Mouse (Mus musculus): ENCODE results near the gene Slc25a1. TPM values are rescaled to one million over a fixed set of nuclear protein-coding genes. Genes with fewer than 3 reads are reported as not detected.

The Slc25a1 gene
- polyA plus RNA-seq, 1 experiment from 2014 or later, result 108 TPM

- H3K9ac ChIP-seq, result no peak overlapping the region
- H3K4me1 ChIP-seq, result peaks cover 12% of the 10 kb centered on the region
- H3K9me3 ChIP-seq, result no peaks in the 10 kb centered on the region
- ATAC-seq (ENCODE audit: low FRiP score), result no peak
- H3K36me3 ChIP-seq (replicated peaks), result peaks cover 30% of the 10 kb centered on the region
- H3K27me3 ChIP-seq, result no peaks in the 10 kb centered on the region
- H3K27ac ChIP-seq, result no peak overlapping the region
- H3K4me3 ChIP-seq (replicated peaks), result no peak overlapping the region
- no peak overlapping the region for H3K4me2 ChIP-seq
Measured at GRCm38 (mm10) chr16:17882196-17882595, 45.8 kb downstream of the Slc25a1 start.

GRCm38 (mm10) chr16:17879571-17879970 lies 48.4 kb downstream of the Slc25a1 start:
- Histone ChIP-seq H3K9ac (no peak overlapping the region), H3K36me3 (replicated peaks) (peaks cover 23% of the 10 kb centered on the region), H3K4me1 (no peaks in the 10 kb centered on the region), H3K9me3 (no peaks in the 10 kb centered on the region), H3K27ac (no peak overlapping the region), H3K4me2 (no peak overlapping the region), H3K4me3 (replicated peaks) (no peak overlapping the region), H3K27me3 (no peaks in the 10 kb centered on the region)
- 94% methylated on average over 4 of the region's 4 CpGs for WGBS
- ATAC-seq (ENCODE audit: low FRiP score), result no peak

- WGBS, result 96% methylated on average over 1 of the region's 1 CpGs
- peaks cover 30% of the 10 kb centered on the region for H3K36me3 ChIP-seq (replicated peaks)
- no peak for ATAC-seq (ENCODE audit: low FRiP score)
- H3K9me3 ChIP-seq, result no peaks in the 10 kb centered on the region
- H3K4me1 ChIP-seq, result peaks cover 6% of the 10 kb centered on the region; the same call in 1 of the 2 replicates
- H3K4me3 ChIP-seq (replicated peaks), result no peak overlapping the region
- H3K27me3 ChIP-seq, result no peaks in the 10 kb centered on the region
- H3K4me2 ChIP-seq, result no peak overlapping the region
- no peak overlapping the region for H3K27ac ChIP-seq
- H3K9ac ChIP-seq, result no peak overlapping the region
Measured at GRCm38 (mm10) chr16:17876096-17876495, 51.9 kb downstream of the Slc25a1 start.

Other genes starting within 250 kb of the Slc25a1 start
- 45.1 and 46.7 TPM in 2 replicates for gene Med15, start 195.3 kb downstream of the Slc25a1 start, polyA plus RNA-seq (2016; fragmentation: Nextera tagmentation; extraction: Ambion mirVana)
- 49.7 and 50.4 TPM in 2 replicates for gene Klhl22, start 168.6 kb downstream of the Slc25a1 start, polyA plus RNA-seq (2016; fragmentation: Nextera tagmentation; extraction: Ambion mirVana)
- gene Scarf2, start 130.9 kb downstream of the Slc25a1 start, polyA plus RNA-seq (2016; fragmentation: Nextera tagmentation; extraction: Ambion mirVana), result 5.3 and 7.3 TPM in 2 replicates
- not detected in 2 replicates for gene B830017H08Rik, start 95.1 kb downstream of the Slc25a1 start, polyA plus RNA-seq (2016; fragmentation: Nextera tagmentation; extraction: Ambion mirVana)
- 4.4 and 5.1 TPM in 2 replicates for gene Car15, start 89.9 kb downstream of the Slc25a1 start, polyA plus RNA-seq (2016; fragmentation: Nextera tagmentation; extraction: Ambion mirVana)
- 0.43 and 0.97 TPM in 2 replicates for gene Gm20518, start 36.5 kb downstream of the Slc25a1 start, polyA plus RNA-seq (2016; fragmentation: Nextera tagmentation; extraction: Ambion mirVana)
- gene Tssk1, start 34.0 kb downstream of the Slc25a1 start, polyA plus RNA-seq (2016; fragmentation: Nextera tagmentation; extraction: Ambion mirVana), result 0.10 TPM in 1 of 2 replicates, not detected in the other
- 97.9 and 106 TPM in 2 replicates for gene Dgcr2, start 29.7 kb downstream of the Slc25a1 start, polyA plus RNA-seq (2016; fragmentation: Nextera tagmentation; extraction: Ambion mirVana)
- not detected in 2 replicates for gene Tssk2, start 29.6 kb downstream of the Slc25a1 start, polyA plus RNA-seq (2016; fragmentation: Nextera tagmentation; extraction: Ambion mirVana)
- 54.2 and 55.4 TPM in 2 replicates for gene Ess2, start 16.9 kb downstream of the Slc25a1 start, polyA plus RNA-seq (2016; fragmentation: Nextera tagmentation; extraction: Ambion mirVana)
- gene Gsc2, start 13.2 kb downstream of the Slc25a1 start, polyA plus RNA-seq (2016; fragmentation: Nextera tagmentation; extraction: Ambion mirVana), result 0.45 TPM in 1 of 2 replicates, not detected in the other
- not detected in 2 replicates for gene Vpreb2, start 52.2 kb upstream of the Slc25a1 start, polyA plus RNA-seq (2016; fragmentation: Nextera tagmentation; extraction: Ambion mirVana)
- 149 and 150 TPM in 2 replicates for gene Dgcr6, start 124.6 kb upstream of the Slc25a1 start, polyA plus RNA-seq (2016; fragmentation: Nextera tagmentation; extraction: Ambion mirVana)
- 5.9 and 7.7 TPM in 2 replicates for gene Prodh, start 162.0 kb upstream of the Slc25a1 start, polyA plus RNA-seq (2016; fragmentation: Nextera tagmentation; extraction: Ambion mirVana)
- 5.4 and 6.2 TPM in 2 replicates for gene Rtn4r, start 199.4 kb upstream of the Slc25a1 start, polyA plus RNA-seq (2016; fragmentation: Nextera tagmentation; extraction: Ambion mirVana)